9 mouse cellular contexts compared by ENCODE assay signal in the genomic region with DNA sequence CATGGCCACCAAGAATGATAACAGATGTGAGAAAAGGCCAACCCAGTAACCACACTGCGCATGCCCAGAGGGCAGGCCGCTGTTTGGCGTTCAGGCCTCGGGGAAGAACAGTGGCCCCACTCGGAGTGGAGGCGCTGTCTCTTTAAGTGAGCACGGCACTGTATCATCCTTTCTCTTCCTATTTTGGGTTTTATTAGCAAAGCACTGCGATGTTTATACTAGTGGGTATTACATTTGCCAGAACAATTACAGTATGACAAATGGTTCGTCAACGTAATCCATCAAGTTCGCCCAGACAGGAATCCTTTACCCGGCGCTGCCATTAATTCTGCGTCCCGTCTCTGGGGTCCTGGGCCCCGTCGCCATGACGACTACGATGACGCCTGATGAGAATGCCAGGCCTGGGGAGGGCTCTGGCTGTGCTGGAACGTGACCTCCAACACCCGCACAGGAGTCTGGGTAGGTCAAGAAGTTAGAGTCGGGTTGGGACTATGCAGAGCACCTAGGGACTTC.
DNase-seq lines count a peak whose midpoint lies in the region; ATAC-seq and TF ChIP-seq lines count a peak whose summit lies in the region.
"Had no signal": no experiment of that assay in that cellular context is flagged by ENCODE, and none has a peak within 500 bp of the region (broad histone marks: within the 10 kb centered on the region; RNA-seq: fewer than 3 reads in every experiment).

No protein-coding gene starts in this region.

- no peak for TF ChIP-seq CTCF in hindbrain, postnatal 0 days (IDR thresholded peaks at IDR 0.05; ENCODE audit: low read depth)

- no peaks in the 10 kb centered on the region for H3K27me3 ChIP-seq in hindbrain, postnatal 0 days (ENCODE audit: insufficient read depth, low read length)
- no peaks in the 10 kb centered on the region for H3K27me3 ChIP-seq in neural tube, embryonic 12.5 days (replicated peaks)

- peak overlapping the region; percentile 32; the same call in 1 of the 2 replicates for H3K27ac ChIP-seq in hindbrain, postnatal 0 days
- H3K27ac ChIP-seq in neural tube, embryonic 12.5 days: peak overlapping the region; percentile 42; the same call in 1 of the 2 replicates

- 17% methylated on average over 23 of the region's 23 CpGs for WGBS in hindbrain, postnatal 0 days
- 9% methylated on average over 23 of the region's 23 CpGs for WGBS in neural tube, embryonic 12.5 days

- 0 out of 2 replicates have a peak overlapping the region, but pooled peaks have one; percentile 6 for H3K9ac ChIP-seq in hindbrain, postnatal 0 days (replicated peaks; ENCODE audit: low read length)
- H3K9ac ChIP-seq in neural tube, embryonic 12.5 days: no peak overlapping the region

- no peaks in the 10 kb centered on the region for H3K36me3 ChIP-seq in hindbrain, postnatal 0 days (ENCODE audit: insufficient read depth, low read length)
- no peaks in the 10 kb centered on the region for H3K36me3 ChIP-seq in neural tube, embryonic 12.5 days

- ATAC-seq in hindbrain, postnatal 0 days: peak; percentile 19; the same call in 1 of the 2 replicates
- ATAC-seq in neural tube, embryonic 12.5 days (ENCODE audit: low FRiP score, low read depth): peak; percentile 74
- no peak for ATAC-seq in cerebellum, adult (ENCODE audit: insufficient number of reproducible peaks, low FRiP score, low TSS enrichment)

- H3K4me3 ChIP-seq in hindbrain, postnatal 0 days (ENCODE audit: low read length): no peak overlapping the region
- H3K4me3 ChIP-seq in neural tube, embryonic 12.5 days: no peak overlapping the region

- peak overlapping the region; percentile 25 for H3K4me2 ChIP-seq in hindbrain, postnatal 0 days (ENCODE audit: low read depth, low read length)
- H3K4me2 ChIP-seq in neural tube, embryonic 12.5 days (replicated peaks): peak overlapping the region; percentile 46

- no peaks in the 10 kb centered on the region for H3K9me3 ChIP-seq in hindbrain, postnatal 0 days (ENCODE audit: low read length)
- H3K9me3 ChIP-seq in neural tube, embryonic 12.5 days: no peaks in the 10 kb centered on the region

- DNase-seq in left cerebral cortex, postnatal 4 days: peak; percentile 46
- DNase-seq in left cerebral cortex, adult 18-20 months (ENCODE audit: low spot score in 2 of 2): no peak
- DNase-seq in embryo, embryonic 10.5 days (ENCODE audit: low spot score): peak; percentile 86
- DNase-seq in hindbrain, postnatal 0 days (ENCODE audit: low spot score): peak; percentile 64
- no peak for DNase-seq in right cerebral cortex, adult 18-20 months
- DNase-seq in gastrocnemius, postnatal 36 days: no peak
- DNase-seq: thymus, adult 18-20 months had no signal

- H3K4me1 ChIP-seq in hindbrain, postnatal 0 days (ENCODE audit: insufficient read depth, low read length): peaks cover 18% of the 10 kb centered on the region
- H3K4me1 ChIP-seq in neural tube, embryonic 12.5 days: peaks cover 45% of the 10 kb centered on the region

- intact Hi-C loops in left cerebral cortex, postnatal 4 days (cut with DNase I): no loop called here
- intact Hi-C loops in gastrocnemius, postnatal 36 days (cut with DNase I): no loop called here

Comparison
In these comparisons a context has a peak if more than half of its experiments do, and no peak if none do; other contexts are left out.
1. DNase-seq: peak in left cerebral cortex, postnatal 4 days (single experiment), embryo, embryonic 10.5 days (single experiment) and hindbrain, postnatal 0 days (single experiment); none in left cerebral cortex, adult 18-20 months (0 of 2), right cerebral cortex, adult 18-20 months (single experiment) and gastrocnemius, postnatal 36 days (0 of 2).